Mouse (Mus musculus): ENCODE results near the gene Inpp1.

- TF ChIP-seq CTCF (IDR thresholded peaks at IDR 0.05; ENCODE audit: low read depth), result no peak
- TF ChIP-seq EP300 (IDR thresholded peaks at IDR 0.05; ENCODE audit: low read depth), result no peak
Measured at GRCm38 (mm10) chr1:52742567-52742966, 74.9 kb downstream of the Inpp1 start.
